Mouse (Mus musculus) lung, postnatal 4 days (tissue): ENCODE data around the gene Kcnj5.

ENCODE experiments used
- DNase-seq, 2 experiments: peaks; one replicate each; pipeline ENCODE4 v3.0.0; 2021

The Kcnj5 gene

DNA sequence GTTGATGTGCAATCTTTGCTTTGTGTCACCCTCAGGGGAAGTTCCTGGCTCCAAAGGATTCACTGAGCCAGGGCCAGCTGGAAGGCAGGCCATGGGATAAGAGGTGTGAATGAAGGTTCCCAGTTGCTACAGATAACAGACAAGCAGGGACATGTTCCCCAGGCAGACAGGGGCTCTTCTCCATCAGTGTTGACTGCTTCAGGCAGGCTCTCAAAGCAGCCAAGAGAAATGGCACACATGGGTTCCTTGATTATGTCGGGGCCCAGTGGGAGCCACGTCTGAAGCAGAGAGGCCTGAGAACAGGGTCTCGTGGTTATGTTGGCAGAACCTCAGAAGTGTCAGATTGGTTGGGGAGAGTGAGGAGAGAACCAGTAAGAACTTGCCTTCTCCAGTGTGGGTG lies 30.1 kb downstream of the Kcnj5 start:
- peak; percentile 29 to 76 for DNase-seq

- no peak for DNase-seq
Measured at GRCm38 (mm10) chr9:32312208-32312607, 31.9 kb downstream of the Kcnj5 start.

GRCm38 (mm10) chr9:32311786-32312185 lies 32.4 kb downstream of the Kcnj5 start:
- no peak for DNase-seq

DNA sequence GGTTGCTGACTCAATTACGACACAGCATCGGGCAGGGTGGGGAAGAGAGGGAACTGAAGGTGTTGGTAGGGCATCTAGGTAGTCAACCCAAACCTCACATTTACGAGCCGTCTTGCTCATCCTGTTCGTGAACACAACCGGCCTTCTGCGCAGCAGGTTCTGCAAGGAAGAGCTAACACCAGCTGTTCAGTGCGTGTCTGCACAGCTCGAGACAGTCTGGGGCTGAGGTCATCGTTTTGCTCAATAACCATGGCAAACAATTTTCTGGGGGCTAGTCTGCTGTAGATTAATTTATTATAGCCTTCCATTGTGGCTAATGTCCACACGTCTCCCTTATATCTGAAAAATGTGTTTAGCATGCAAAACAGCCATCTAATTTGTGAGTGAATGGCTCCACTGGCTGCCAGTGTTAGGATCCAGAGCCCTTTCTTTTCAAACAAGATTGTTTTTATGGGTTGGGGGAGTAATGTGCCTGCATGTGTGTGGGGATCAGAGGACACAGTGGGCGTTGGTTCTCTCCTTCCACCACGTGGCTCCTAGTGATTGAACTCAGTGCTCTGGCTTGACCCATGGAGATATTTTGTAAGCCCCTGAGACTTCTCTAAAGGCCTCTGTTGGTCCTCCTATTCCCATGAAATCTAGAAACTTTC lies 41.5 kb downstream of the Kcnj5 start:
- no peak for DNase-seq

- no peak for DNase-seq
Measured at GRCm38 (mm10) chr9:32295061-32295800, 48.9 kb downstream of the Kcnj5 start.

DNA sequence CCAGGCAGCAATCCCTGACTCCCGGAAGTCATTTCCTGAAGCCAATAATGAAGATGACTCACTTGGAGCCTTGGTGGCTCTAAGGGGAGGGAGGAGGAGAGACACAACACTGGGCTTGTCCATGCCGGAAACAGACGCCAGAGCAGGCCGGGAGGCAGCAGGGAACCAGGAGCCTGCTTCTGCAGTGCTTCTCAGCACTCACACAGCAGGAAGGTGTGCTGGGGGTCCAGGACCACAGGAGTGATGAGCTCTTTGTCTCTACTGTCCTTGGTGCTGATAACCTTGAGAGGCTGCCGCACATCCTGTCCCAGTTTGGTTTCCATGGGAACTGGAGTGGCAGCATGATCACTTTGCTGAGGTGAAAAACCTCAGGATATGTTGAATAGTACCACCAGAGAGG lies 51.5 kb downstream of the Kcnj5 start:
- DNase-seq = peak; percentile 16 to 34

DNA sequence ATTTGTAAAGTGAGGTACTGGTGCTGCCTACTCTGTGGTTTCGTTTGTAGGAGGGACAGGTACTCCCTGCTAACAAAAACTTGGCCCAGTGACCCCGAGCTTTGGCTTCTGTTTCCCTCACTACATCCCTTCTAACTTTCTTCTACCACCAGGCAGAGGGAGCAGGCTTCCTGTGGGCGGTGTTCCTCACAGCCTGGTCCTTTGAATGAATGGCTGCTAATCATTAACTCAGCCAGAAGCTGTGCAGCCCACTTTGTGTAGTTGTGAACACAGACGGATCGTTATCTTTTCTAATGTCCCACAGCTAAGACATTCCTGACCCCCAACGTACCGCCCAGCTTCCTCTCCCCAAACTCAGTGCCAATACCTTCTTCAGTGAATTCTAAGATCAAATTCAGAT lies 52.5 kb downstream of the Kcnj5 start:
- no peak for DNase-seq

DNA sequence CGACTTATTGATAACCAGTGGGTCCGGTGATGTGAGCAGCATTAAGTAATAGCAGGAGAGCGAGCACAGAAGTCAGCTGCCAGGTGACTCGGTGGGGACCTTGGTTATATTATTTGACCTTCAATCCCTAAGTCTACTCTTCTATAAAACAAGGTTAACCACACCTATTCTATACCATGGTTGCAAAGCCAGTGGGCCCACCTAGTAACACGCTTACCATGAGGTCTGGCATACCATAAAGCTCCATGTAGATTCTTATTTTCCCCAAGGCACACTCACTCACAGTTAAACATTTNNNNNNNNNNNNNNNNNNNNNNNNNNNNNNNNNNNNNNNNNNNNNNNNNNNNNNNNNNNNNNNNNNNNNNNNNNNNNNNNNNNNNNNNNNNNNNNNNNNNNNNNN lies 60.6 kb downstream of the Kcnj5 start:
- DNase-seq = no peak

- no peak for DNase-seq
Measured at GRCm38 (mm10) chr9:32280456-32280855, 63.7 kb downstream of the Kcnj5 start.

DNA sequence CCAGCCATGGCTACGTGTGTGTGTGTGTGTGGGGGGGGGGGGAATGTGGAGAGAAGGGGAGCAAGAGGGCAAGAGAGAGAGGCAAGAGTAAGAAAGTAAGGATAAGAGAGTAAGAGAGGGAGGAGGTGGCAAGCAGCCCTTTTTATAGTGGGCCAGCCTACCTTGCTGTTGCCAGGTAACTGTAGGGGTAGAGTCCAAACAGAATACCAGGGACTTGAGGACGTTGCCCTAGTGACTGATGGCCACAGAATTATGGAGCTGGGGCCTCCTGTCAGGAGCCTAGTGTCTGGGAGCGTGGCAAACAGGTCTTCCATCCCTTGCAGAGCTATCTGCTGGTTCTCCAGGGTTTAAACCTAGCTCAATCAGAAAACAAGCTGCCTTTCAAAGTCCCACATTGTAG lies 64.4 kb downstream of the Kcnj5 start:
- DNase-seq = no peak

DNA sequence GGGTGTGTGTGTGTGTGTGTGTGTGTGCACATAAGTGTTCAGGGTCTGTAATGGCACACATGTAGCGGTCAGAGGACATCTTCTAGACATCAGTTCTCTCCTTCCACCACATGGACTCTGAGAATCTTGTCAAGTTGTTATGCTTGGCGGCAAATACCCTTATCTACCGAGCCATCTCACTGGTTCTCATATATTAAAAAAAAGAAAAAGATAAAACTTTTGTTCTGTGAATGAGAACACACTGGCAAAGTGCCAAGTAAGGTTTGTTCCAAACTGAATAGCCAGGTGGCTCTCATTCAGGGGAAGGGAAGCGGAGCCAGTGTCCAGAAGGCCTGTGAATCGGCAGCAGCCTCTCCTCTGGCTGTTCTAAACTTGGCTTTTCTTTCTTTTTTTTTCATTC lies 66.1 kb downstream of the Kcnj5 start:
- no peak for DNase-seq

DNA sequence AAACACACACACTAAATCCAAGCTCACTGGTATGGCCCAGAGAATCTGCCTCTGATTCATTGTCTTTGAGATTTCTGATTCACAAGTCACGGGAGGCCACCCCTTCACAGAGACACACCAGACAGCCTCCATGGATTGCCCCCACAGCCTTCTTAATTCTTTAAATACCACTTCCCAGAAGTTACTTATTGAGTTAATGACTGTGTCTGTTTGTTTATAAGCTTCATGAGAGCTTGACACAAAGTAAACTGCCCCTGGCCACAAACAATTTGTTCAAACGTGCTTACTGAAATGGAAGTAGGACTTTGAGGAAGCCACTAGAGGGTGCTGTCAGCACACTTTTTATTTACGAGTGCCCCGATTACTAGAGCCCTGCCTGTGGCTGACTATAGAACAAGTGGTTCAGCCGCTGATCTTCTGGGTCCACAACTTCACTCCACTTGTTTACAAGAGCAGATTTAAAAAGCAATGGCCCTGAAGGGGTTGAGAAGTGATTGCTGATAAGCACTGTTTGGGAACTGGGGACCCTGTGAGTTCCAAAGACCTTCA lies 72.2 kb downstream of the Kcnj5 start:
- DNase-seq = peak; percentile 36 to 77
